Mouse (Mus musculus) adrenal gland, postnatal 4 days (tissue): ENCODE data around the gene Ercc5. TPM values are rescaled to one million over a fixed set of nuclear protein-coding genes. Genes with fewer than 3 reads are reported as not detected.

Source experiments
- DNase-seq, 2 experiments: peaks; one replicate each; pipeline ENCODE4 v3.0.0; 2021 to 2022; ENCODE audit warnings: low spot score in 2 of 2, mixed read lengths in 2 of 2
- total RNA-seq, 2 experiments: library from RNA; stranded (reverse); gene quantifications; 2 replicates each; pipeline ENCODE4 v1.2.3; 2021

Ercc5 gene
- total RNA-seq, 2 experiments from 2014 or later: 24.3 to 29.5 TPM

GRCm38 (mm10) chr1:44172656-44173055 lies 25.1 kb downstream of the Ercc5 start:
- no peak for DNase-seq

- no peak for DNase-seq
Measured at GRCm38 (mm10) chr1:44173903-44174302, 26.4 kb downstream of the Ercc5 start.

GRCm38 (mm10) chr1:44178086-44178485 lies 30.5 kb downstream of the Ercc5 start:
- DNase-seq: no peak

- DNase-seq: no peak
Measured at GRCm38 (mm10) chr1:44186396-44186795, 38.9 kb downstream of the Ercc5 start.

GRCm38 (mm10) chr1:44198273-44199171 lies 51.0 kb downstream of the Ercc5 start:
- DNase-seq: no peak

- no peak for DNase-seq
Measured at GRCm38 (mm10) chr1:44202876-44203275, 55.3 kb downstream of the Ercc5 start.

- no peak for DNase-seq
Measured at GRCm38 (mm10) chr1:44214443-44214842, 66.9 kb downstream of the Ercc5 start.

- DNase-seq: no peak
Measured at GRCm38 (mm10) chr1:44216352-44217116, 69.0 kb downstream of the Ercc5 start.

- no peak for DNase-seq
Measured at GRCm38 (mm10) chr1:44217118-44217517, 69.6 kb downstream of the Ercc5 start.

- DNase-seq: no peak
Measured at GRCm38 (mm10) chr1:44218876-44219275, 71.3 kb downstream of the Ercc5 start, which contains the start of gene Mettl21e. Mettl21e (minus strand) TSS chr1:44218961.

GRCm38 (mm10) chr1:44229044-44229443 lies 81.5 kb downstream of the Ercc5 start:
- no peak for DNase-seq

Other genes with a start within 250 kb of the Ercc5 start
- 10 to 100 TPM; 59.8 to 62.6 TPM for gene Tpp2, start 214.1 kb upstream of the Ercc5 start, total RNA-seq
- gene Mettl21c, start 127.7 kb upstream of the Ercc5 start, total RNA-seq: 1 to 10 TPM in 1 of 2 experiments, under 1 TPM in 1; 0.81 to 3.6 TPM
- not detected for gene Gm8251, start 85.8 kb upstream of the Ercc5 start, total RNA-seq
- 10 to 100 TPM; 13.3 to 15.9 TPM for gene Tex30, start 45.3 kb upstream of the Ercc5 start, total RNA-seq
- gene Kdelc1, start 28.9 kb upstream of the Ercc5 start, total RNA-seq: 10 to 100 TPM; 28.9 to 31.6 TPM
- 10 to 100 TPM; 21.1 to 25.2 TPM for gene Bivm, start 28.8 kb upstream of the Ercc5 start, total RNA-seq
- gene Mettl21e, start 71.2 kb downstream of the Ercc5 start, total RNA-seq: under 1 TPM; 0.14 to 0.34 TPM